ENCODE assay signal across 15 mouse cellular contexts in genomic region chr15:13141983-13142382, GRCm38 (mm10). TPM values are rescaled to one million over a fixed set of nuclear protein-coding genes. Genes with fewer than 3 reads are reported as not detected.
"Had no signal": no experiment of that assay in that cellular context is flagged by ENCODE, and none has a peak within 500 bp of the region (broad histone marks: within the 10 kb centered on the region; RNA-seq: fewer than 3 reads in every experiment).

No protein-coding gene starts in this region.

- H3K9ac ChIP-seq: limb, embryonic 13.5 days; liver, embryonic 14.5 days; neural tube, embryonic 15.5 days; stomach, embryonic 15.5 days had no signal

- H3K4me1 ChIP-seq: limb, embryonic 13.5 days; stomach, embryonic 15.5 days had no signal

- H3K9me3 ChIP-seq: limb, embryonic 13.5 days; neural tube, embryonic 15.5 days; stomach, embryonic 15.5 days had no signal

- H3K27me3 ChIP-seq: limb, embryonic 13.5 days; neural tube, embryonic 15.5 days; stomach, embryonic 15.5 days had no signal

- H3K4me2 ChIP-seq: limb, embryonic 13.5 days; neural tube, embryonic 15.5 days; stomach, embryonic 15.5 days had no signal

- DNase-seq: kidney, adult 9 months; kidney, postnatal 14 days; left cerebral cortex, postnatal 4 days; lung, adult 18-20 months; lung, postnatal 36 days; midbrain, embryonic 14.5 days; thymus, adult 2 months; thymus, postnatal 25 days had no signal

- H3K36me3 ChIP-seq: limb, embryonic 13.5 days; neural tube, embryonic 15.5 days; stomach, embryonic 15.5 days had no signal

- H3K4me3 ChIP-seq: limb, embryonic 13.5 days; midbrain, embryonic 10.5 days; myocyte; neural tube, embryonic 15.5 days; stomach, embryonic 15.5 days had no signal

- H3K27ac ChIP-seq: limb, embryonic 13.5 days; liver, embryonic 14.5 days; midbrain, embryonic 10.5 days; neural tube, embryonic 15.5 days; stomach, embryonic 15.5 days had no signal

RNA-seq across cellular contexts. Expression of gene Cdh6, which starts 31.5 kb away (rescaled TPM):
- total RNA-seq: megakaryocyte progenitor cell, adult 5-6 weeks had no signal
